8 mouse cellular contexts compared by ENCODE assay signal in genomic region chr2:125428811-125429438, GRCm38 (mm10).
DNase-seq lines count a peak whose midpoint lies in the region.

No protein-coding gene starts in this region.

- intact Hi-C loops in heart, postnatal 14 days (cut with DNase I): no loop called here

- DNase-seq in embryo, embryonic 10 days (ENCODE audit: low spot score): peak; percentile 28
- no peak for DNase-seq in embryo, embryonic 10.5 days (ENCODE audit: low spot score)
- peak; percentile 38 for DNase-seq in urinary bladder, postnatal 14 days (ENCODE audit: low spot score)
- no peak for DNase-seq in urinary bladder, postnatal 10 days (ENCODE audit: low spot score)
- DNase-seq in heart, postnatal 14 days: peak; percentile 37 to 53
- no peak for DNase-seq in neural tube, embryonic 10.5 days (ENCODE audit: extremely low spot score, low spot score)
- no peak for DNase-seq in thymus, postnatal 25 days
- no peak for DNase-seq in thymus, postnatal 0 days (ENCODE audit: low spot score)

Comparison
In these comparisons a context has a peak if more than half of its experiments do, and no peak if none do; other contexts are left out.
1. DNase-seq: peak in embryo, embryonic 10 days (single experiment), urinary bladder, postnatal 14 days (single experiment) and heart, postnatal 14 days (2 of 2); none in embryo, embryonic 10.5 days (single experiment), urinary bladder, postnatal 10 days (single experiment), neural tube, embryonic 10.5 days (single experiment), thymus, postnatal 25 days (single experiment) and thymus, postnatal 0 days (single experiment).